Mouse (Mus musculus): ENCODE measurements around the gene Klk1b9.

DNA sequence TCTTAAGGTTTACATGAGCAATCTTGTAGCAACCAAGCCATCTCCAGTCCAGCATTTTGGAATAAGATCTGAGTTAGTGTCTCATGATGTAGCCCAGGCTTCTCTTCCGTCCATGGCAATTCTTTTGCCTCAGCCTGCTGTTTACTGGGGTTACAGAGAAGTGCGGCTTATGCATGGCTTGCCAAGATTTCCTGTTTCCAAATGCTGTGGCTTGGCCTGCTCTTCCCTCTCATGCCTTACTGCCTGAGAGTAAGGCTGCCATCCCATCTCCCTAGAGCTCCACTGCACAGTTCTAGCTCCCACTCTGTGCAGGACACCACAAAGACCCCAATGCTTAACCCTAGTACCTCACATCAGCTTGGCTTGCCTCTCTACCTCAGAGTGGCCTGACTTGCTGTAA, 8.2 kb upstream of the Klk1b9 start:
- TF ChIP-seq TCF12 (IDR thresholded peaks at IDR 0.05; ENCODE audit: insufficient read depth, poor library complexity, severe bottlenecking), result no peak
- no peak for TF ChIP-seq POLR2A (IDR thresholded peaks at IDR 0.05; ENCODE audit: insufficient read length, low read depth)
- TF ChIP-seq TCF3 (IDR thresholded peaks at IDR 0.05; ENCODE audit: insufficient read length, low read depth), result no peak
- TF ChIP-seq MAX (IDR thresholded peaks at IDR 0.05; ENCODE audit: low read depth), result no peak
- TF ChIP-seq E2F4 (IDR thresholded peaks at IDR 0.05; ENCODE audit: insufficient read depth), result no peak
